Mouse (Mus musculus) left cerebral cortex, postnatal 14 days (tissue): ENCODE measurements at regions not wholly inside any gene's neighbourhood (a gene's known extent, or its start where the extent isn't known, plus 50 kb on each side); places are given as distances from the start of the nearest gene placed in this dataset.

Experiments used
- DNase-seq, 2 experiments: peaks; one replicate each; pipeline ENCODE4 v3.0.0; 2021 to 2022; ENCODE audit warnings: low spot score in 2 of 2, mixed read lengths in 1 of 2
- intact Hi-C: fragments of 180-260 bp; cut with DNase I; formaldehyde crosslinking; loops from one replicate; pipeline ENCODE4 v1.15.1; 2025

DNA sequence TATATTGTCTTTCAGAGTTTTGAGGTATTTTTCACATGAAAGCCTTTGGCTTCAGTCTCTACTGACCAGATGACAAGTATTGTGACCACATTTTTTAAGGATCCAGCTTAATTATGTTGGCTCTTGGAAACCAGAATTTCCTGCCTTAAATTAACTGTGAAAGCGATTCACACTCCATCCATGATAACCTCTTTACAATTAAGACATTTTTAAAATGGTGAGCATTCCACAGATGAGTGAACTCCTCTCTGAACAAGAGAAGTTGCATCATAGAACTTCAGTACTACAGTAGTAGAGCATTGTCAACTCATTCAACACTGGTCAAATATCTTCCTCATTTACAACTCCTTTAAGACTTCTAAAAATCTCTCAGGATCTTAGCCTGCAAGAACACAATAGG is 369.3 kb upstream of the Cblb start:
- no peak for DNase-seq
- intact Hi-C loops: no loop called here

GRCm38 (mm10) chr16:51664325-51664724 is 366.7 kb upstream of the Cblb start:
- intact Hi-C loops: no loop called here
- no peak for DNase-seq

GRCm38 (mm10) chr16:51675101-51675500 is 355.9 kb upstream of the Cblb start:
- intact Hi-C loops: no loop called here
- no peak for DNase-seq

DNA sequence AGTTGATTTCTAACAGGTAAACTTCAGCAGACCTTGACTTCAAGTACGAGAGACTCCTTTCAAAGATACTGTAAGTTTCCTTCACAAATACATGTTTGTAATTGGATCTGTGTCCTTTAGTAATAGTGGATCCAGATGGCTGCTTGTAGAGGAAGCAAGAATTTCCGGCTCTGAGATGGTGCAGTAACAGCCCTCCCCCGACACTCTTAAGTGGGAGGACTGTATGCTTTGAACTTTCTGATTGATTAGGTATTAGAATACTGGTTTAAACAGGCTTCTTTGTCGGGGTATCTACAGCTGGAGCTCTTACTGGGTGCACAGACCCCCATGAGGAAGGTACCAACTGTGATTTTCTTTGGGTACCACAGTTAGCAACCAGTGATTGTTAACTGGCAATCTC is 355.0 kb upstream of the Cblb start:
- intact Hi-C loops: no loop called here
- DNase-seq: no peak

DNA sequence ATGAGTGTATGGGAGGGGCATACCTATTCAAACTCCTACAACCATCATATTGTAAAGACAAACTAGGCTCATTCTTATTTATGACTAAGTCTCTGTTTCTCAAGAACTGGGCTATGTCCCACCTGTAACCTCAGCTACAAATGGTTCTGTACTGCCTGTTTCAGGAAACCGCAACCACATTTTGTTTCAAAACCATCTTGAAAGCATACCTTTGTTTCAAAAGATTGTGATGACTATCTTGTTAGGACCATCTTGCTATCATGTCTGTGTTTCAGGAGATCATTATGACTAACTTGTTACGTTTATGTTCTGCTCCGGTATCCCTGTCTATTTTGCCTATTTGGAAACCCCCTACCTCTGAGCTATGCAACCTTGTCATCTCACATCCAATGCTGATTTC is 340.2 kb upstream of the Cblb start:
- intact Hi-C loops: no loop called here
- DNase-seq: no peak

DNA sequence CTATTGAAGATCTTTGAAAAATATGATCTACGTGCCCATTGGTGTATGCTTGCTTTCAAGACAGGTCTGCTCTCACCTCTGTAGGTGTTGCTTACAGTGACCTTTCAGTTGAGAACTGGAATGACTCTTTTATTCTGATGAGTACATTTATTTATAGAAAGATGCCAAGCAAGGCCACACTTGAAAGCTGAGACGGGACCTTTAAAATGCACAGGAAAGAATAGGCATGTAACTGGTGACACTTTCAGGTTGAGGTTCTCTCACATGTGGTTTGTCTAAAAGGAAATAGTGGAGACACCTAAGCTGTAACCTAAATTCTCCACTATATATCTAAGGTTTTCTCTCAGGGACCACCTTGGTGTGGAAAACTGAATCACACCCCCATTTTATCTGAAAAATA is 326.0 kb upstream of the Cblb start:
- intact Hi-C loops: no loop called here
- no peak for DNase-seq

GRCm38 (mm10) chr16:51718695-51719094 is 312.3 kb upstream of the Cblb start:
- intact Hi-C loops: no loop called here

GRCm38 (mm10) chr16:51719637-51720036 is 311.4 kb upstream of the Cblb start:
- DNase-seq: no peak
- intact Hi-C loops: no loop called here

More at GRCm38 (mm10) chr16:51718695-51719094, 312.3 kb upstream of the Cblb start:
- DNase-seq: no peak

DNA sequence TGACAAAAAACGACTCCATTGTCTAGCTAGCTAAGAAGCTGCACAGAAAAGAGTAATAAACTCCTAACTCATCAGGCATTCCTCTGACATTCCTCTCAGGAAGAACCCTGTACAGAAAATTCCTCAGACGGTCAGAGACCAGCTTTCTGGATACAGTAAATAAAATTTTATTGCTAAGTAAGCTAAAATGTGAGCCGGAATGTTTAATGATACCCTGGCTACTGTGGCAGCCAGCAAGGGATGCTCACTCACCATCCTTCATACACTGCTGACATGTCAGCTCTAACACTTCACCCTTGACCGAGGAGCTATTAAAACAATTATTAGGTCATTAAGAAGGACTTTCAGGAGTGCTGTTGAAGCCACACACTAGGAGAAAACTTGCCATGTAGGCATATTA is 308.3 kb upstream of the Cblb start:
- no peak for DNase-seq
- intact Hi-C loops: no loop called here

- no peak for DNase-seq
- intact Hi-C loops: no loop called here
These were observed 289.1 kb upstream of the Cblb start for GRCm38 (mm10) chr16:51741875-51742274.

DNA sequence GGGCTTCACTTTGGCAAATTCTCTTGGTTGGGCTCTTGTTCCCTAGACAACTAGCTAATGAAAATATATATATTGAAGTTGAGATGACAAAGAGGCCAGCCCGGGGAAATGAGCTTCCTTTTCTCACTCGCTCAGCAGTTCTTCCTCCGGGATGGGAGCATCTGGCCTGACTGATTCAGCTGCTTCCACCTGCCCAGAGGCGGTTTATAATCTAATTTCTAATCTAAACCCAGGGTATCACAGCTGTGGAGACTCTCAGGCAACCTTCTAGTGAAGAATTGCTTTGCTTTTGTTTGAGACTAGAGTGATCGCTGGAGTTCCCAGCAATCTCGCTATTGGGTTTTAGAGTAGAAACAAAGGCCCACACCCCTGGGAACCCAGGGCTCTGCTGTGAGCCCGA is 279.1 kb upstream of the Cblb start:
- intact Hi-C loops: no loop called here
- DNase-seq: no peak

DNA sequence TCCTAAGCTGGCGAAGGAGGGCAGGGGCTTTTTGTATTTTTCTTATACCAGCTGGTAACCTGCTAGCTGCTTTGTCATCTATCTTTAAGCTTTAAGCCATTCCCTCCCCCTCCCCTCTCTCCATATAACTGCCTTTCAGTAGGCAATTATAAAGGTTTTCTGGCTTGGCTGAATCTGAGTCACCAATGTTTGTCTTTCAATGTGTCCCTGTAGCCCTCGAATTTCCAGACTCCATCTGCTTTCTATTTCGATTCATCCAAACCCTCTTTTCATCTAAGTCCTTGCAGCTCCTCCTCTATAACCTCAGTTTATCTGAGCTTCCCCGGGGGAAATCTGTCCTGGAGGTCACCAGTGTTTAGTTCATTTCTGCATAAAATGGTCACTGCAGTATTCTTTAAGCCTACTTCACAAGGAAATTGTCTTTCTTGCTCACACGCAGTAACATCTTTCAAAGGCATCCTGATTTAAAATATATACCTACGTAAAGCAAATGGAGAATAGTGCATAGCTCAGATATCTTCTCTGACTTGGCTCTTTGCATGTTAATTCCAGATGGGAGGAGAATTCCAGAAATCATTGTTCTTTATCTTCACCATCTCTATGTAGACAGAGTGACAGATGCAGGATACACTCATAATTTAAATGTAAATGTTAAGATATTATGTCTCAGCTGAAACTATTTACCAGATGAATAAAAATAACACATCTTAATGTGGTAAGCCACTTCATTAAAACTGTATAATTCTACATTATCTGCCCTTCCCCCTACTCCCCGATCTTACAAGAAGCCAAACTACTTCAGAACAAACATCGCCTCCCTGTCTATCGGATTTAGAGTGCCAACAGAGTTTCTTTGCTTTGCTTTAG is 272.4 kb upstream of the Cblb start:
- peak in 1 of 2 experiments; percentile 24 for DNase-seq
- intact Hi-C loops: no loop called here

DNA sequence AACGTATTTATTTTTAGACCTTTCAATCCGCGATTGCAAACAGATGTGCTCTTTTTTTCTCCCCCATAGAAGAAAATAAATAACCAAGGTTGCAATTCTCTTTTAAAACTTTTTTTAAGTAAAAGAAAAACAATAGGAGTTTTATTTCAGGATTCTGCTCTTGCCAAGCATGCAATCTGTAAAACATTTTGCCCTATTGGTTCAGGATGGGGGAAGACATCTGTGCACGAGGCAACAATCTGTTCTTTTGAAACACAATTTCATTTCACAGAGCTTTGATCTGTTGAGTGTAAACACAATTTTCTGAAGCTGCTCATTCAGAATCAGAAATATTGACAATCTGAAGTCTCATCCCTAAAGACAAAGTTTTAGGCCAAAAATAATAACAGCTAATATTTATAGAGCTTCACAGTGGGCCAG is 271.8 kb upstream of the Cblb start:
- DNase-seq: peak; percentile 1 to 4
- intact Hi-C loops: no loop called here

DNA sequence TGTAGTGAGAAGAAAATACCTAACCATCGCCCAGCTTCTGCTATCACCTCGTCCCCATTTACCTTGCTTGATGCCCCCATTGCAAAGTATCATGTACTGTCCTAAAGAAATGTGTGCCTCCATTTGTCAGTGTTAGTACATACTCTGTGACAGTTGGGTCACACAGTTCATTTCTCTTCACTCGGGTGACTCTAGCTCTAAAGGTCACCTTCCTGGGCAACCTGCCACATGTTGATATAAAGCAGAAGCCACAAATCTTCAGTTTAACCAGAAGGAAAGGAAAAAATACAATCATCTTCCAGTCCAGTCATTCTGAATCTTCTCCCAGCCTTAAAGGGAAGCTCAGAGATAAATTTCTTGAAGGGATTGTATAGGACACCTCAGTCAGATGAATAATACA is 263.5 kb upstream of the Cblb start:
- no peak for DNase-seq
- intact Hi-C loops: no loop called here

- no peak for DNase-seq
- intact Hi-C loops: no loop called here
These were observed 252.1 kb upstream of the Cblb start for GRCm38 (mm10) chr16:51778920-51779319.

DNA sequence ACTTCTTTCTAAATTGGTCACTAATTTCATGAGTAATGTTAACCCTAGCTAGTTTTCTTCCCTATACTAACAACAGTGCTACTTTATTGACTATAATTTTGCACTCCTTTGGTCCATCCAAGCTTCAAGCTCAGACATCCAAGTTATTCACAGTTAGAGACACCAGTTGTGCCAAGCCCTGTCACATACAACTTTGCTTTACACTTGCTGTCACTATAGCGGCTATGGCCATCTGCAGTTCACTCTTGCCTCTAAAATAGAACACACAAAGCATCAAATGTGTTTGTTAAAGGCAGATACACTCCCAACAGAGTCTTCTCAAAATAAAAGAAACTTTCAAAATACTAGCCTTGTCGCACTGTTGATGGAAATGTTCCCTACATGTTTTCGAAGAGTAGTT is 236.0 kb upstream of the Cblb start:
- no peak for DNase-seq
- intact Hi-C loops: no loop called here

GRCm38 (mm10) chr16:51807323-51807722 is 223.7 kb upstream of the Cblb start:
- DNase-seq: no peak
- intact Hi-C loops: no loop called here

DNA sequence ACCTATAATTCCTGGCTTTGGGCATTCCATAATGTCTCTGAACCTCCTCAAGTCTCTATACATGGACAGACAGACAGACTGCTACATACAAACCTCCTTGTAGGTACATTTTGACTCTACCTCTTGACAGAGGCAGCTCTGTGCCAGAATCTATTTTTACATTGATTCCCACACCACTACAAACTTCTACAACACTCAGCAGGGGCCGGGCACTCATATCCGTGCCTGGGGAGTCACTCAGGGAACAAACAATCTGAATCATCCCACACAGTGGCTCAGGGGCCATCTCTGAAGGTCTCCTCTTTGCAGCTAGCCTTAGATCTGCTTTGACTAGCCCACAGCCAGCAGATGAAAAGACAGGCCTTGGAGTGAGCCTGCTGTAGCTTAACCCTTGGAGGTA is 221.9 kb upstream of the Cblb start:
- DNase-seq: no peak
- intact Hi-C loops: no loop called here

GRCm38 (mm10) chr16:51811073-51811472 is 220.0 kb upstream of the Cblb start:
- DNase-seq: no peak
- intact Hi-C loops: no loop called here

DNA sequence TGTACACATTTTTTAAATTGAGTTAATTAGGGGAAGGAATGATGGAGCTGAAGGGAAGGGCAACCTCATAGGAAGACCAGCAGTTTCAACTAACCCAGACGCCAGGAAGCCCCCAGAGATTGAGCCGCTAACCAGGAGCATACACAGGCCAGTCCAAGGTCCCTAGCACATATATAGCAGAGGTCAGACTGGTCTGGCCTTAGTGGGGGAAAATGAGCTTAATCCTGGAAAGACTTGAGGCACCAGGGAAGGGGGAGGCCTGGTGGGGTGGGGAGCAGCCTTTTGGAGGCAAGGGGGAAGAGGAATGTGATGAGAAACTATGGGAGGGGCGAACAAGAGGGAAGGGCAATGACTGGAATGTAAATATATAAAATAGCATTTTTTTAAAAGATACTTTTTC is 188.3 kb upstream of the Cblb start:
- DNase-seq: no peak
- intact Hi-C loops: no loop called here

- intact Hi-C loops: no loop called here
- DNase-seq: no peak
These were observed 185.5 kb upstream of the Cblb start for GRCm38 (mm10) chr16:51845539-51845938.

DNA sequence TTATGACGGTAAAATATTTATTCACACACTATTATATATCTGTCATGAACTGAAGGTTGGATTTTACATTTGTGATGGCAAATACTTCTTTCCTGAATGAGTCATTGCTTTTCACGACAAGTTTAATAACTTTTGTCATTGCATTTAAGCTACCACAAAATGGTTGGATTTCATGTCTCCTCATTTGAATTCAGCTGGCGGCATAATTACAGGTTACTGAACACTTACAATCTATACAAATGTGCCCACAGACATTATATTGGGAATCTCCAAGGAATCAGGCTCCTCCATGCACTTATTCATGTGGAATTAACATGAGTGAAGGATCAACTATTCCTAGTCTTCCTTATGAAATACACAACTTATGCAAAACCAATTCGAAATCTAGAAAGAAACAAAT is 150.3 kb upstream of the Cblb start:
- intact Hi-C loops: no loop called here
- DNase-seq: no peak
